8 mouse cellular contexts compared by ENCODE assay signal in the genomic region with DNA sequence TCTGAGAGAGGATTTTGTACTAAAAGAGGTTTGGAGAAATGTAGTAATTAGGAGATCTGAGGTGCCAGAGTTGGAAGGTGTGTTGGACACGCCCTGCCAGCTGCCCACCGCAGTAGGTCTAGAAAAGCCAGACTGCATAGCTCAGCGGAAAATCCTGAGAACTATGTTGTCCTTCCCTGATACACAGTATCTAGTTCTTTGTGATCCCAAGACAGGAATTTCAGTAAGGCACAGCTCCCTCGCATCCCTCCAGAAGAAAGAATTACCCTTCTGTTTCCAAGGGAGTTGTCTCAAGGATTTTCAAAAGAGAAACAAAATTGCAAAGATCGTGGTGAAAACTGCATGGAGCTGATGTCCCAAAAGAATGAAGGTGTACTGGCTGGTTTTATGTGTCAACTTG. TPM values are rescaled to one million over a fixed set of nuclear protein-coding genes. Genes with fewer than 3 reads are reported as not detected.
DNase-seq lines count a peak whose midpoint lies in the region; ATAC-seq and TF ChIP-seq lines count a peak whose summit lies in the region.

No protein-coding gene starts in this region.

- H3K4me2 ChIP-seq in kidney, embryonic 15.5 days, result peak overlapping the region; percentile 62
- peak overlapping the region; percentile 88 for H3K4me2 ChIP-seq in hindbrain, postnatal 0 days (ENCODE audit: low read depth, low read length)

- no peak for DNase-seq in kidney, adult 9 months
- DNase-seq in embryonic facial prominence, embryonic 10.5 days (ENCODE audit: low spot score), result peak; percentile 52
- DNase-seq in hindbrain, postnatal 0 days (ENCODE audit: low spot score), result no peak
- DNase-seq in neural tube, embryonic 10.5 days (ENCODE audit: extremely low spot score, low spot score), result peak; percentile 52
- DNase-seq in layer of hippocampus, adult 9-11 months, result no peak
- no peak for DNase-seq in cerebellum, postnatal 36 days

- peaks cover 31% of the 10 kb centered on the region for H3K36me3 ChIP-seq in kidney, embryonic 15.5 days
- peaks cover 37% of the 10 kb centered on the region for H3K36me3 ChIP-seq in embryonic facial prominence, embryonic 10.5 days (replicated peaks)
- H3K36me3 ChIP-seq in hindbrain, postnatal 0 days (ENCODE audit: insufficient read depth, low read length), result peaks cover 22% of the 10 kb centered on the region

- peak overlapping the region; percentile 53 for H3K9ac ChIP-seq in kidney, embryonic 15.5 days
- H3K9ac ChIP-seq in hindbrain, postnatal 0 days (replicated peaks; ENCODE audit: low read length), result peak overlapping the region; percentile 53

- H3K27me3 ChIP-seq in kidney, embryonic 15.5 days, result no peaks in the 10 kb centered on the region
- no peaks in the 10 kb centered on the region for H3K27me3 ChIP-seq in embryonic facial prominence, embryonic 10.5 days (replicated peaks; ENCODE audit: low read depth, poor library complexity, severe bottlenecking)
- H3K27me3 ChIP-seq in hindbrain, postnatal 0 days (ENCODE audit: insufficient read depth, low read length), result no peaks in the 10 kb centered on the region

- peak overlapping the region; percentile 82 for H3K4me3 ChIP-seq in kidney, embryonic 15.5 days (replicated peaks)
- H3K4me3 ChIP-seq in embryonic facial prominence, embryonic 10.5 days, result peak overlapping the region; percentile 70
- H3K4me3 ChIP-seq in hindbrain, postnatal 0 days (ENCODE audit: low read length), result peak overlapping the region; percentile 82

- H3K27ac ChIP-seq in kidney, embryonic 15.5 days, result peak overlapping the region; percentile 98
- peak overlapping the region; percentile 95 for H3K27ac ChIP-seq in embryonic facial prominence, embryonic 10.5 days (replicated peaks)
- H3K27ac ChIP-seq in hindbrain, postnatal 0 days, result peak overlapping the region; percentile 97

- H3K9me3 ChIP-seq in kidney, embryonic 15.5 days (replicated peaks), result no peaks in the 10 kb centered on the region
- H3K9me3 ChIP-seq in embryonic facial prominence, embryonic 10.5 days, result no peaks in the 10 kb centered on the region
- H3K9me3 ChIP-seq in hindbrain, postnatal 0 days (ENCODE audit: low read length), result no peaks in the 10 kb centered on the region

- ATAC-seq in kidney, embryonic 15.5 days (replicated peaks; ENCODE audit: low FRiP score), result no peak
- no peak for ATAC-seq in hindbrain, postnatal 0 days
- no peak for ATAC-seq in inflammation-experienced regulatory T-cells, adult 6 months

- WGBS in kidney, embryonic 15.5 days, result under 1% methylated on average over 5 of the region's 5 CpGs
- WGBS in embryonic facial prominence, embryonic 10.5 days, result 3% methylated on average over 5 of the region's 5 CpGs
- 2% methylated on average over 5 of the region's 5 CpGs for WGBS in hindbrain, postnatal 0 days

- peaks cover 55% of the 10 kb centered on the region for H3K4me1 ChIP-seq in kidney, embryonic 15.5 days
- peaks cover 44% of the 10 kb centered on the region for H3K4me1 ChIP-seq in embryonic facial prominence, embryonic 10.5 days
- H3K4me1 ChIP-seq in hindbrain, postnatal 0 days (ENCODE audit: insufficient read depth, low read length), result peaks cover 13% of the 10 kb centered on the region; the same call in 1 of the 2 replicates

- no peak for TF ChIP-seq CTCF in hindbrain, postnatal 0 days (IDR thresholded peaks at IDR 0.05; ENCODE audit: low read depth)

RNA-seq across cellular contexts. Expression of a gene that starts 0.5 kb away (rescaled TPM):
- polyA plus RNA-seq in kidney, embryonic 15.5 days (2015; fragmentation: Nextera tagmentation; extraction: Ambion mirVana), result 951 and 997 TPM in 2 replicates
- polyA plus RNA-seq in embryonic facial prominence, embryonic 10.5 days (2016; fragmentation: Nextera tagmentation; extraction: Ambion mirVana), result 1,654 and 1,662 TPM in 2 replicates
- 3,311 and 3,326 TPM in 2 replicates for total RNA-seq in hindbrain, postnatal 0 days (2014; rRNA removed)
- polyA plus RNA-seq in hindbrain, postnatal 0 days (2015; fragmentation: Nextera tagmentation; extraction: Ambion mirVana), result 1,502 and 1,606 TPM in 2 replicates
- polyA plus RNA-seq in inflammation-experienced regulatory T-cells, adult 6 months (2017; shearing (Covaris generic)), result 100 to 1,000 TPM; 404 to 882 (median 514) TPM

RNA-seq across cellular contexts. Expression of a gene that starts 2.7 kb away (rescaled TPM):
- polyA plus RNA-seq in kidney, embryonic 15.5 days (2015; fragmentation: Nextera tagmentation; extraction: Ambion mirVana), result 16.5 TPM in 2 replicates
- 18.4 and 21.2 TPM in 2 replicates for polyA plus RNA-seq in embryonic facial prominence, embryonic 10.5 days (2016; fragmentation: Nextera tagmentation; extraction: Ambion mirVana)
- total RNA-seq in hindbrain, postnatal 0 days (2014; rRNA removed), result 14.7 and 26.7 TPM in 2 replicates
- polyA plus RNA-seq in hindbrain, postnatal 0 days (2015; fragmentation: Nextera tagmentation; extraction: Ambion mirVana), result 3.9 and 4.1 TPM in 2 replicates
- polyA plus RNA-seq in inflammation-experienced regulatory T-cells, adult 6 months (2017; shearing (Covaris generic)), result 10 to 100 TPM in 1 of 3 experiments, 1 to 10 TPM in 2; 6.1 to 10.7 (median 7.1) TPM

RNA-seq across cellular contexts. Expression of a gene that starts 15.5 kb away (rescaled TPM):
- 42.3 and 44.6 TPM in 2 replicates for polyA plus RNA-seq in kidney, embryonic 15.5 days (2015; fragmentation: Nextera tagmentation; extraction: Ambion mirVana)
- polyA plus RNA-seq in embryonic facial prominence, embryonic 10.5 days (2016; fragmentation: Nextera tagmentation; extraction: Ambion mirVana), result 45.9 and 49.2 TPM in 2 replicates
- total RNA-seq in hindbrain, postnatal 0 days (2014; rRNA removed), result 94.1 and 142 TPM in 2 replicates
- polyA plus RNA-seq in hindbrain, postnatal 0 days (2015; fragmentation: Nextera tagmentation; extraction: Ambion mirVana), result 162 TPM in 2 replicates
- 10 to 100 TPM; 20.5 to 31.1 (median 28.1) TPM for polyA plus RNA-seq in inflammation-experienced regulatory T-cells, adult 6 months (2017; shearing (Covaris generic))

RNA-seq across cellular contexts. Expression of a gene that starts 17.1 kb away (rescaled TPM):
- polyA plus RNA-seq in kidney, embryonic 15.5 days (2015; fragmentation: Nextera tagmentation; extraction: Ambion mirVana), result 25.3 and 25.4 TPM in 2 replicates
- polyA plus RNA-seq in embryonic facial prominence, embryonic 10.5 days (2016; fragmentation: Nextera tagmentation; extraction: Ambion mirVana), result 3.7 and 4.4 TPM in 2 replicates
- total RNA-seq in hindbrain, postnatal 0 days (2014; rRNA removed), result 13.7 and 19.4 TPM in 2 replicates
- polyA plus RNA-seq in hindbrain, postnatal 0 days (2015; fragmentation: Nextera tagmentation; extraction: Ambion mirVana), result 18.3 and 19.4 TPM in 2 replicates
- 10 to 100 TPM in 1 of 3 experiments, 1 to 10 TPM in 1, under 1 TPM in 1; 0.54 to 11.8 (median 1.3) TPM for polyA plus RNA-seq in inflammation-experienced regulatory T-cells, adult 6 months (2017; shearing (Covaris generic))

RNA-seq across cellular contexts. Expression of a gene that starts 22.5 kb away (rescaled TPM):
- polyA plus RNA-seq in kidney, embryonic 15.5 days (2015; fragmentation: Nextera tagmentation; extraction: Ambion mirVana), result 58.0 and 65.7 TPM in 2 replicates
- polyA plus RNA-seq in embryonic facial prominence, embryonic 10.5 days (2016; fragmentation: Nextera tagmentation; extraction: Ambion mirVana), result 64.6 and 65.1 TPM in 2 replicates
- total RNA-seq in hindbrain, postnatal 0 days (2014; rRNA removed), result 14.7 and 27.2 TPM in 2 replicates
- polyA plus RNA-seq in hindbrain, postnatal 0 days (2015; fragmentation: Nextera tagmentation; extraction: Ambion mirVana), result 24.6 and 25.7 TPM in 2 replicates
- polyA plus RNA-seq in inflammation-experienced regulatory T-cells, adult 6 months (2017; shearing (Covaris generic)), result 10 to 100 TPM; 25.4 to 64.8 (median 27.4) TPM

Comparison
In these comparisons a context has a peak if more than half of its experiments do, and no peak if none do; other contexts are left out.
1. DNase-seq: peak in embryonic facial prominence, embryonic 10.5 days (single experiment) and neural tube, embryonic 10.5 days (single experiment); none in kidney, adult 9 months (single experiment), hindbrain, postnatal 0 days (single experiment), layer of hippocampus, adult 9-11 months (single experiment) and cerebellum, postnatal 36 days (0 of 2).
2. Peak in every context shown above with its lines, with median percentiles within 50 percentile points of each other: H3K27ac ChIP-seq and H3K4me3 ChIP-seq.